Mouse (Mus musculus) liver, embryonic 14.5 days (tissue): Measurements from ENCODE around the gene Draxin. TPM values are rescaled to one million over a fixed set of nuclear protein-coding genes. Genes with fewer than 3 reads are reported as not detected.
A peak's percentile ranks its signal among the peaks of the same experiment; 100 is the strongest.

Source experiments
- ATAC-seq: fragments of 200-750 bp; cut with Nextera tagmentation; 2 replicates; pipeline ENCODE4 v1.8.0; 2017; ENCODE audit warnings: moderate number of reproducible peaks, mild to moderate bottlenecking, moderate library complexity; ENCODE audit not compliant: insufficient read depth
- DNase-seq, 3 experiments: peaks; one replicate each; pipeline ENCODE4 v3.0.0-alpha.2; 2012 to 2013; ENCODE audit warnings: low read depth in 3 of 3, low spot score in 3 of 3
- H3K27ac ChIP-seq: fragments of 300-500 bp; sonication (generic); 2 replicates; pipeline ENCODE4 v1.5.1; 2014; ENCODE audit warnings: moderate library complexity, mild to moderate bottlenecking, control low read depth, inconsistent platforms
- H3K27me3 ChIP-seq: fragments of 300-500 bp; sonication (generic); 2 replicates; pipeline ENCODE4 v1.6.1; 2014; ENCODE audit warnings: mild to moderate bottlenecking, low read length, moderate library complexity; ENCODE audit not compliant: control insufficient read depth, insufficient read depth
- H3K36me3 ChIP-seq: fragments of 300-500 bp; sonication (generic); replicated peaks from 2 replicates; pipeline ENCODE4 v1.6.1; 2014; ENCODE audit warnings: low read depth; ENCODE audit not compliant: control insufficient read depth, insufficient read depth
- H3K4me1 ChIP-seq, 2 experiments: fragments of 200-500 bp in 1 of 2; fragments of 300-500 bp in 1 of 2; sonication (generic) in 1 of 2; replicated peaks; 2 replicates each; pipeline ENCODE4 v1.6.1; 2012 to 2014; ENCODE audit warnings: antibody characterized with exemption in 1 of 2, inconsistent platforms in 1 of 2, low read length in 1 of 2; ENCODE audit not compliant: control insufficient read depth in 2 of 2, insufficient read depth in 2 of 2
- H3K4me2 ChIP-seq: fragments of 300-500 bp; sonication (generic); 2 replicates; pipeline ENCODE4 v1.6.1; 2014; ENCODE audit warnings: low read depth, mild to moderate bottlenecking, control low read depth, moderate library complexity
- H3K4me3 ChIP-seq, 2 experiments: fragments of 200-500 bp in 1 of 2; fragments of 300-500 bp in 1 of 2; sonication (generic) in 1 of 2; 2 replicates each; pipeline ENCODE4 v1.5.1; 2012 to 2014; ENCODE audit warnings: low read depth in 2 of 2, low read length in 2 of 2, mild to moderate bottlenecking in 2 of 2, control low read depth in 1 of 2, inconsistent platforms in 1 of 2, moderate library complexity in 1 of 2; ENCODE audit not compliant: insufficient read depth in 1 of 2
- H3K9ac ChIP-seq: fragments of 300-500 bp; sonication (generic); replicated peaks from 2 replicates; pipeline ENCODE4 v1.6.1; 2014; ENCODE audit warnings: mild to moderate bottlenecking, control low read depth, moderate library complexity
- H3K9me3 ChIP-seq: fragments of 300-500 bp; sonication (generic); 2 replicates; pipeline ENCODE4 v1.6.1; 2016; ENCODE audit warnings: low read length, mixed read lengths; ENCODE audit not compliant: control insufficient read depth
- CTCF ChIP-seq: IDR thresholded peaks from 2 replicates; pipeline ENCODE4 v1.5.1; 2016; ENCODE audit warnings: antibody characterized with exemption, low read depth, control low read depth
- EP300 ChIP-seq: IDR thresholded peaks from 2 replicates; pipeline ENCODE4 v1.6.1; 2016; ENCODE audit warnings: antibody characterized with exemption, low read depth
- WGBS: fragments of 180-500 bp; shearing (Covaris S2); extraction: QIAGEN DNeasy Blood & Tissue Kit; methylation state at CpG from one replicate; pipeline ENCODE4 v1.1.7; 2014; ENCODE audit not compliant: insufficient replicate concordance; 5-methylcytosine and 5-hydroxymethylcytosine counted together
- polyA plus RNA-seq, 2 experiments: library from polyadenylated mRNA; depleted of rRNA in 1 of 2; stranded (reverse) in 1 of 2; unstranded in 1 of 2; fragments of >200 nt; fragmentation: Nextera tagmentation in 1 of 2; extraction: Ambion mirVana in 1 of 2; gene quantifications; 2 replicates each; pipeline versions ENCODE4 v1.2.1 to v1.2.3; 2012 to 2014

The Draxin gene
- polyA plus RNA-seq, 2 experiments, result 0.05 to 0.16 TPM

DNA sequence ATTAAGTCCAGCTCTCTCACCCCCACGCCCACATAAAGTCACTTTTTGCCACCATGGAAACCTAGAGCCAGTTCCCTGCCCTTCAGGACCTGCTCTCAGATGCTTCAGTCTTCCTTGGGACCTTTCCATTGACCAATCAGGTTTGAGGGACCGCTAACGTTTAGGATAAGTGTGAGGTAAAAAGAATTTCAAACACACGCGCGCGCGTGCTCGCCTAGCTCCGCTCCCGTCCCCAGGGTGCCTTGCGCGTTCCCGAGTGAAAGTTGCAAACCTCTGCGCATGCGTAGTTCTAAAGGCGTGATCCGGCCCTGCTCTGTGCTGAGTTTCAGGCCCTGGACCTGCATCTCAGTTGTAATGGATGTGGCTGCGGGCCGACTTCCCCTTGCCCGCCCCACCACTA, 55.2 kb downstream of the Draxin start:
- peak; percentile 44 to 53 (median 49) for DNase-seq
- H3K9ac ChIP-seq, result peak overlapping the region; percentile 9
- peak; percentile 61; the same call in 1 of the 2 replicates for ATAC-seq

DNA sequence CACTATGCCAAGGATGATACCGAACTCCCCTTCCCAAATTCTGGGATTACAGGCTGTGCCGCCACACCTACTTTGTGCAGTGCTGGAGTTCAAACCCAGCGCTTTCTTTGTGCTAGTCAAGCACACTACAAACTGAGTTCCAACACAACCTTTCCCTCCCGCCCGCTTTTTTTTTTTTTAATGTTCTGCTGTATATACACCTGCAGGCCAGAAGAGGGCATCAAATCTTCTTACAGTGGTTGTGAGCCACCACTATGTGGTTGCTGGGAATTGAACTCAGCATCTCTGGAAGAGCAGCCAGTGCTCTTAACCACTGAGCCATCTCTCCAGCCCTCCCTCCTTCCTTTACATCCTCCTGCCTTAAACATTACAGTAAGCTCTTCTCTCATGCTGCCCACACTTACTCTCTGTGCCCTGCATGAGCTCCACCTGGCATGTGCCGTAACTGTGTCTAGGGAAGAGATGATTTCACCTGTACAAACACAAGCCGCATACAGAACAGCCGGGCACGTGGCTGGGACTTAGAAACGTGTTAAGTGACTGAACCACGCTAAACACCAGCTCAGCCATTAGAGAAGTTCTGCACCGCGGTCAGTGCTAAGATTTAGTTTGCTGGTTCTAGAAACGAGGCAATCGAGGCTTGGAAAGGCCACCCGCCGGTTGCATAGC, 55.8 kb downstream of the Draxin start:
- 39% methylated on average over 17 of the region's 17 CpGs for WGBS
- Histone ChIP-seq H3K9ac (peak overlapping the region; percentile 9; the same call in 1 of the 2 replicates), H3K27ac (no peak overlapping the region), H3K9me3 (no peaks in the 10 kb centered on the region), H3K27me3 (no peaks in the 10 kb centered on the region), H3K4me2 (peak overlapping the region; percentile 68), H3K36me3 (no peaks in the 10 kb centered on the region), H3K4me3 (peak overlapping the region; percentile 33 to 50; a peak in 3 of 4 replicates), H3K4me1 (peaks cover 0 to 3% of the 10 kb centered on the region in 2 experiments; a peak in 2 of 4 replicates)
- no peak; the same call in 1 of the 2 replicates for ATAC-seq
- TF ChIP-seq EP300, result no peak
- peak; percentile 60 for TF ChIP-seq CTCF
- no peak for DNase-seq

More for the DNA sequence above, 55.2 kb downstream of the Draxin start:
- H3K9me3 ChIP-seq, result no peaks in the 10 kb centered on the region
- TF ChIP-seq CTCF, result no peak
- no peak for TF ChIP-seq EP300
- 34% methylated on average over 21 of the region's 21 CpGs for WGBS
- peaks cover 0 to 3% of the 10 kb centered on the region in 2 experiments; a peak in 2 of 4 replicates for H3K4me1 ChIP-seq
- no peaks in the 10 kb centered on the region for H3K27me3 ChIP-seq
- no peak overlapping the region for H3K27ac ChIP-seq
- peak overlapping the region; percentile 68 for H3K4me2 ChIP-seq
- H3K36me3 ChIP-seq, result no peaks in the 10 kb centered on the region
- H3K4me3 ChIP-seq, result peak overlapping the region; percentile 33 to 50

DNA sequence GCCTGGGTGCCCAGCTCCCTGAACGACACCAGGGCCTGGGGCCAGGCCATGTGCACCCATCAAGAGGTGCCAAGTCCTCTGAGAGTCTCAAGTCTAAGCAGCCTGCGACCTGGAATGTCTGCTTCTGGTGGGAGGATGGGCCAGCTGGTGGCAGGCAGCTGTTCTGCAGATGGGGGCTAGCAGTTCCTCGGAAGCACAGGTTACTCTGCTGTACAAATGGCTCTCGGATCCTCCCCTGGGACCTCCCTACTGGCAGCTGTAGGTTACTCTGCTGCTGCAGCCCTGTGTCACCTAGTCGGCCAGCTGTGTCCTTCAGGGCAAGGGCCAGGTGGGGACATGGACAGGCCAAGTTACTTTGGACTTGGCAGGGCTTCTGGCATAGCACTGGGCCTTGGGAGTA, 59.0 kb downstream of the Draxin start:
- Histone ChIP-seq H3K4me1 (peaks cover 0 to 3% of the 10 kb centered on the region in 2 experiments; a peak in 2 of 4 replicates), H3K36me3 (no peaks in the 10 kb centered on the region), H3K4me2 (no peak overlapping the region), H3K27ac (no peak overlapping the region), H3K4me3 (no peak overlapping the region), H3K9me3 (no peaks in the 10 kb centered on the region), H3K9ac (no peak overlapping the region), H3K27me3 (no peaks in the 10 kb centered on the region)
- WGBS, result 56% methylated on average over 5 of the region's 5 CpGs
- DNase-seq (no peak), ATAC-seq (no peak)
- TF ChIP-seq CTCF (no peak), EP300 (no peak)

GRCm38 (mm10) chr4:148069602-148070218, 60.8 kb downstream of the Draxin start:
- Histone ChIP-seq H3K4me1 (peaks cover 0 to 2% of the 10 kb centered on the region in 2 experiments; a peak in 1 of 4 replicates), H3K4me3 (no peak overlapping the region), H3K27ac (no peak overlapping the region), H3K36me3 (no peaks in the 10 kb centered on the region), H3K9ac (no peak overlapping the region), H3K4me2 (no peak overlapping the region), H3K9me3 (no peaks in the 10 kb centered on the region), H3K27me3 (no peaks in the 10 kb centered on the region)
- TF ChIP-seq EP300, result no peak
- no peak for TF ChIP-seq CTCF
- ATAC-seq (no peak), DNase-seq (no peak)
- WGBS, result 55% methylated on average over 9 of the region's 9 CpGs

DNA sequence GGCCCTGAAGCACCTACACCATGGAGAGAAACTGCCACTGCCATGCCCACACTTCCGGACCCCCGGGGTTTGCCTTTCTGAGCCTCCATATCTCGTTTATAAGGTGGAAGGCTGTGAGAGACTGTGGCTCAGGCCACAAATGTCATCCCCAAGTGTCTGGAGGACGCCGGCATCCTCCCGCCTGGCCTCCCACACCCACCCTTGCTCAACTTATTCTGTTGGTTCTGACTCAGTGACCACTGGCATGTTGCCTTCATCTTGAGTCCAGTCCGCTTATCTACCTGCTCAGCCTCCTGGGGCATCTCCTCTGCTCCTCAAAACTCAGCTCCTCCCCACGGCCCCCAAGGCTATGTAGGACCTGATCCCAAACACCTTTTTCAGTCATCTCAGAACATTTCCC, 63.2 kb downstream of the Draxin start:
- no peak overlapping the region for H3K4me2 ChIP-seq
- ATAC-seq, result no peak
- H3K9ac ChIP-seq, result no peak overlapping the region
- TF ChIP-seq CTCF, result no peak
- H3K36me3 ChIP-seq, result no peaks in the 10 kb centered on the region
- no peaks in the 10 kb centered on the region for H3K27me3 ChIP-seq
- H3K4me1 ChIP-seq, result 0 out of 4 replicates have a peak, but pooled peaks cover 0 to 1% of the 10 kb centered on the region in 2 experiments
- DNase-seq, result no peak
- H3K4me3 ChIP-seq, result no peak overlapping the region
- no peaks in the 10 kb centered on the region for H3K9me3 ChIP-seq
- no peak overlapping the region for H3K27ac ChIP-seq
- 71% methylated on average over 8 of the region's 8 CpGs for WGBS
